Mouse (Mus musculus) lung, adult 2 months (tissue): ENCODE measurements around the gene Ubiad1. TPM values are rescaled to one million over a fixed set of nuclear protein-coding genes. Genes with fewer than 3 reads are reported as not detected.

Experiments used
- DNase-seq: peaks from one replicate; pipeline ENCODE4 v3.0.0; 2022
- H3K4me1 ChIP-seq: fragments of 200-500 bp; 2 replicates; pipeline ENCODE4 v1.6.1; 2011; ENCODE audit warnings: low read length; ENCODE audit not compliant: control insufficient read depth, insufficient read depth
- H3K4me3 ChIP-seq: fragments of 200-500 bp; replicated peaks from 2 replicates; pipeline ENCODE3; 2011; ENCODE audit warnings: low read depth, mild to moderate bottlenecking, control low read depth, low read length; ENCODE audit errors: extremely low read depth
- CTCF ChIP-seq: fragments of 200-500 bp; IDR thresholded peaks from 2 replicates; pipeline ENCODE4 v1.5.1; 2011; ENCODE audit warnings: mild to moderate bottlenecking, low read length, control low read depth; ENCODE audit not compliant: insufficient read depth
- POLR2A ChIP-seq: fragments of 200-500 bp; IDR thresholded peaks from 2 replicates; pipeline ENCODE4 v1.6.1; 2011; ENCODE audit warnings: low read depth, mild to moderate bottlenecking, control low read depth, low read length, borderline replicate concordance; ENCODE audit errors: extremely low read depth
- WGBS: fragments of 180-500 bp; shearing (Covaris S2); methylation state at CpG from one replicate; pipeline ENCODE4 v1.1.7; 2018; 5-methylcytosine and 5-hydroxymethylcytosine counted together
- polyA plus RNA-seq: library from polyadenylated mRNA; depleted of rRNA; stranded (reverse); fragments of >200 nt; gene quantifications from 2 replicates; pipeline ENCODE4 v1.2.3, GENCODE M21; 2012

The Ubiad1 gene
- polyA plus RNA-seq, 1 experiment: 13.6 TPM

GRCm38 (mm10) chr4:148455477-148456025, 11.0 kb upstream of the Ubiad1 start:
- 72% methylated on average over 5 of the region's 5 CpGs for WGBS
- Histone ChIP-seq H3K4me3 (no peak overlapping the region), H3K4me1 (no peaks in the 10 kb centered on the region)
- TF ChIP-seq CTCF: no peak
- no peak for TF ChIP-seq POLR2A
- DNase-seq: no peak

- DNase-seq: no peak
- no peak for TF ChIP-seq POLR2A
- no peak for TF ChIP-seq CTCF
- H3K4me1 ChIP-seq: peaks cover 6% of the 10 kb centered on the region
- H3K4me3 ChIP-seq: no peak overlapping the region
- WGBS: 95% methylated on average over 11 of the region's 11 CpGs
Measured at GRCm38 (mm10) chr4:148453707-148454106, 9.1 kb upstream of the Ubiad1 start.

- TF ChIP-seq CTCF: no peak
- no peak for TF ChIP-seq POLR2A
- under 1% methylated on average over 15 of the region's 15 CpGs for WGBS
Measured at GRCm38 (mm10) chr4:148448853-148449245, 4.3 kb upstream of the Ubiad1 start.

GRCm38 (mm10) chr4:148448179-148448852, 3.7 kb upstream of the Ubiad1 start, which contains the start of gene Mtor:
TSS of gene Mtor (plus strand) at chr4:148448611.
- peaks cover 10% of the 10 kb centered on the region for H3K4me1 ChIP-seq
- under 1% methylated on average over 56 of the region's 56 CpGs for WGBS
- TF ChIP-seq CTCF (no peak), POLR2A (peak; percentile 59; the same call in 1 of the 2 replicates)
- DNase-seq: peak; percentile 90
- peak within 1 kb of the TSS; percentile 73 for H3K4me3 ChIP-seq

More at GRCm38 (mm10) chr4:148448853-148449245, 4.3 kb upstream of the Ubiad1 start:
- peaks cover 9% of the 10 kb centered on the region for H3K4me1 ChIP-seq
- H3K4me3 ChIP-seq: peak overlapping the region; percentile 73
- DNase-seq: no peak

GRCm38 (mm10) chr4:148442598-148442997, 2.0 kb downstream of the Ubiad1 start:
- WGBS: 89% methylated on average over 7 of the region's 7 CpGs
- no peak for TF ChIP-seq POLR2A
- TF ChIP-seq CTCF: no peak
- H3K4me1 ChIP-seq: peaks cover 4% of the 10 kb centered on the region
- no peak for DNase-seq
- H3K4me3 ChIP-seq: no peak overlapping the region

- H3K4me3 ChIP-seq: no peak overlapping the region
- WGBS: 92% methylated on average over 5 of the region's 5 CpGs
Measured at GRCm38 (mm10) chr4:148441931-148442330, 2.6 kb downstream of the Ubiad1 start.

GRCm38 (mm10) chr4:148435657-148436330, 8.8 kb downstream of the Ubiad1 start:
- Histone ChIP-seq H3K4me3 (no peak overlapping the region), H3K4me1 (no peaks in the 10 kb centered on the region)
- no peak for TF ChIP-seq POLR2A
- no peak for TF ChIP-seq CTCF
- 75% methylated on average over 6 of the region's 6 CpGs for WGBS
- DNase-seq: no peak

More at GRCm38 (mm10) chr4:148441931-148442330, 2.6 kb downstream of the Ubiad1 start:
- peaks cover 4% of the 10 kb centered on the region for H3K4me1 ChIP-seq
- TF ChIP-seq CTCF: no peak
- no peak for TF ChIP-seq POLR2A
- no peak for DNase-seq

GRCm38 (mm10) chr4:148435106-148435505, 9.5 kb downstream of the Ubiad1 start:
- WGBS: 88% methylated on average over 3 of the region's 3 CpGs
- DNase-seq: no peak

GRCm38 (mm10) chr4:148434554-148434953, 10.0 kb downstream of the Ubiad1 start:
- DNase-seq: no peak
- WGBS: 72% methylated on average over 4 of the region's 4 CpGs

More at GRCm38 (mm10) chr4:148435106-148435505, 9.5 kb downstream of the Ubiad1 start:
- Histone ChIP-seq H3K4me3 (no peak overlapping the region), H3K4me1 (no peaks in the 10 kb centered on the region)
- TF ChIP-seq POLR2A: no peak

More at GRCm38 (mm10) chr4:148434554-148434953, 10.0 kb downstream of the Ubiad1 start:
- TF ChIP-seq POLR2A (no peak), CTCF (no peak)
- Histone ChIP-seq H3K4me1 (no peaks in the 10 kb centered on the region), H3K4me3 (no peak overlapping the region)
